Mouse (Mus musculus) MEL (cell line): Measurements from ENCODE around the gene Spef2. TPM values are rescaled to one million over a fixed set of nuclear protein-coding genes. Genes with fewer than 3 reads are reported as not detected.

Experiments
- DNase-seq: peaks from one replicate; pipeline ENCODE4 v3.0.0; 2011; ENCODE audit warnings: low read depth, low spot score
- H3K27ac ChIP-seq: 2 replicates; pipeline ENCODE4 v1.5.1; 2012; ENCODE audit warnings: low read depth, mild to moderate bottlenecking, control low read depth, low read length, moderate library complexity; ENCODE audit not compliant: control insufficient read depth
- H3K27me3 ChIP-seq, 2 experiments: fragments of 150-350 bp in 1 of 2; sonication (generic) in 1 of 2; 2 replicates each; pipeline ENCODE4 v1.6.1; 2012; ENCODE audit warnings: low read length in 2 of 2, mild to moderate bottlenecking in 2 of 2, improper control_type of control experiment in 1 of 2, moderate library complexity in 1 of 2; ENCODE audit not compliant: insufficient read depth in 2 of 2, control insufficient read depth in 1 of 2
- H3K36me3 ChIP-seq, 2 experiments: 2 replicates each; pipeline ENCODE4 v1.6.1; 2012 to 2014; ENCODE audit warnings: low read length in 2 of 2, improper control_type of control experiment in 1 of 2, inconsistent platforms in 1 of 2, mild to moderate bottlenecking in 1 of 2; ENCODE audit not compliant: insufficient read depth in 2 of 2, control insufficient read depth in 1 of 2
- H3K4me1 ChIP-seq, 2 experiments: fragments of 150-350 bp in 1 of 2; sonication (generic) in 1 of 2; 2 replicates each; pipeline ENCODE4 v1.6.1; 2012; ENCODE audit warnings: low read length in 2 of 2, improper control_type of control experiment in 1 of 2, mild to moderate bottlenecking in 1 of 2; ENCODE audit not compliant: insufficient read depth in 2 of 2, control insufficient read depth in 1 of 2
- H3K4me3 ChIP-seq, 2 experiments: fragments of 150-350 bp in 1 of 2; sonication (generic) in 1 of 2; 2 replicates each; pipeline ENCODE4 v1.5.1; 2012; ENCODE audit warnings: low read depth in 2 of 2, low read length in 2 of 2, mild to moderate bottlenecking in 2 of 2, moderate library complexity in 2 of 2, control low read depth in 1 of 2, improper control_type of control experiment in 1 of 2; ENCODE audit not compliant: control insufficient read depth in 1 of 2, insufficient read depth in 1 of 2
- H3K79me2 ChIP-seq: 2 replicates; pipeline ENCODE4 v1.6.1; 2012; ENCODE audit warnings: mild to moderate bottlenecking, low read length, moderate library complexity; ENCODE audit not compliant: control insufficient read depth, poor library complexity, insufficient read depth
- H3K9ac ChIP-seq: 2 replicates; pipeline ENCODE4 v1.6.1; 2012; ENCODE audit warnings: low read depth, mild to moderate bottlenecking, control low read depth, low read length, moderate library complexity; ENCODE audit not compliant: control insufficient read depth, poor library complexity, severe bottlenecking
- H3K9me3 ChIP-seq: fragments of 150-350 bp; sonication (generic); replicated peaks from 2 replicates; pipeline ENCODE4 v1.6.1; 2012; ENCODE audit warnings: mild to moderate bottlenecking, low read length, improper control_type of control experiment, moderate library complexity; ENCODE audit not compliant: insufficient read depth
- BHLHE40 ChIP-seq: IDR thresholded peaks from 2 replicates; pipeline ENCODE4 v1.6.1; 2012; ENCODE audit warnings: low read depth, mild to moderate bottlenecking, inconsistent platforms, low read length, improper control_type of control experiment, borderline replicate concordance
- CTCF ChIP-seq, 3 experiments: IDR thresholded peaks in 2 of 3; conservative IDR thresholded peaks in 1 of 3; 2 replicates each; pipeline ENCODE4 v1.5.1; 2011 to 2012; ENCODE audit warnings: low read length in 3 of 3, low read depth in 2 of 3, mild to moderate bottlenecking in 2 of 3, improper control_type of control experiment in 1 of 3, inconsistent platforms in 1 of 3, mixed read lengths in 1 of 3, moderate library complexity in 1 of 3; ENCODE audit not compliant: control insufficient read depth in 1 of 3, insufficient read depth in 1 of 3, poor library complexity in 1 of 3, severe bottlenecking in 1 of 3
- ELF1 ChIP-seq: IDR thresholded peaks from 2 replicates; pipeline ENCODE4 v1.6.1; 2014; ENCODE audit warnings: low read depth, mild to moderate bottlenecking, inconsistent platforms, low read length, improper control_type of control experiment, moderate library complexity
- EP300 ChIP-seq, 2 experiments: IDR thresholded peaks; 2 replicates each; pipeline ENCODE4 v1.6.1; 2011; ENCODE audit warnings: improper control_type of control experiment in 2 of 2, low read length in 2 of 2, low read depth in 1 of 2, mild to moderate bottlenecking in 1 of 2
- GABPA ChIP-seq: IDR thresholded peaks from 2 replicates; pipeline ENCODE4 v1.6.1; 2012; ENCODE audit warnings: low read depth, mild to moderate bottlenecking, inconsistent platforms, low read length, improper control_type of control experiment, moderate library complexity
- MAFK ChIP-seq: IDR thresholded peaks from 2 replicates; pipeline ENCODE4 v1.6.1; 2011; ENCODE audit warnings: low read depth, mild to moderate bottlenecking, low read length, improper control_type of control experiment, borderline replicate concordance
- MXI1 ChIP-seq: IDR thresholded peaks from 2 replicates; pipeline ENCODE4 v1.6.1; 2011; ENCODE audit warnings: mild to moderate bottlenecking, low read depth, low read length, improper control_type of control experiment
- POLR2A ChIP-seq, 2 experiments: IDR thresholded peaks; 2 replicates each; pipeline ENCODE4 v1.6.1; 2011 to 2012; ENCODE audit warnings: low read length in 2 of 2, mild to moderate bottlenecking in 2 of 2, control low read depth in 1 of 2, improper control_type of control experiment in 1 of 2, low read depth in 1 of 2, moderate library complexity in 1 of 2; ENCODE audit not compliant: control insufficient read depth in 1 of 2, insufficient read depth in 1 of 2, poor library complexity in 1 of 2
- RCOR1 ChIP-seq: IDR thresholded peaks from 2 replicates; pipeline ENCODE4 v1.6.1; 2012; ENCODE audit warnings: low read depth, mild to moderate bottlenecking, inconsistent platforms, low read length, improper control_type of control experiment
- SIN3A ChIP-seq: IDR thresholded peaks from 2 replicates; pipeline ENCODE4 v1.6.1; 2012; ENCODE audit warnings: low read length, improper control_type of control experiment, inconsistent platforms
- TAL1 ChIP-seq: IDR thresholded peaks from 2 replicates; pipeline ENCODE4 v1.6.1; 2012; ENCODE audit warnings: mild to moderate bottlenecking, inconsistent platforms, low read length, moderate library complexity, mixed read lengths
- TBP ChIP-seq: IDR thresholded peaks from 2 replicates; pipeline ENCODE4 v1.8.0; 2011; ENCODE audit warnings: low read depth, low read length, improper control_type of control experiment
- UBTF ChIP-seq: IDR thresholded peaks from 2 replicates; pipeline ENCODE4 v1.6.1; 2012; ENCODE audit warnings: low read depth, mild to moderate bottlenecking, inconsistent platforms, low read length, improper control_type of control experiment, moderate library complexity, borderline replicate concordance; ENCODE audit not compliant: insufficient read depth
- ZKSCAN1 ChIP-seq: IDR thresholded peaks from 2 replicates; pipeline ENCODE4 v1.6.1; 2012; ENCODE audit warnings: low read depth, mild to moderate bottlenecking, inconsistent platforms, low read length, improper control_type of control experiment, moderate library complexity
- polyA plus RNA-seq, 2 experiments: library from polyadenylated mRNA; stranded (reverse) in 1 of 2; unstranded in 1 of 2; fragments of >175 nt in 1 of 2; fragments of >200 nt in 1 of 2; gene quantifications; 2 replicates each; pipeline versions ENCODE4 v1.2.1 to v1.2.4; 2012; ENCODE audit warnings: low replicate concordance in 2 of 2, low read depth in 1 of 2; ENCODE audit not compliant: insufficient read length in 2 of 2, insufficient read depth in 1 of 2, missing spikeins in 1 of 2
- total RNA-seq: library from RNA; depleted of rRNA; stranded (reverse); fragments of 300-350 nt; gene quantifications from 2 replicates; pipeline ENCODE4 v1.2.3, GENCODE M21; 2012; rRNA removed

Spef2 gene
- total and polyA plus RNA-seq, 3 experiments, result 0.08 TPM; not detected in 2

- Histone ChIP-seq H3K36me3 (no peaks in the 10 kb centered on the region), H3K9me3 (no peaks in the 10 kb centered on the region), H3K27ac (no peak overlapping the region), H3K4me3 (no peak overlapping the region), H3K4me1 (no peaks in the 10 kb centered on the region), H3K9ac (no peak overlapping the region), H3K27me3 (peaks cover 0 to 1% of the 10 kb centered on the region in 2 experiments; a peak in 3 of 4 replicates), H3K79me2 (no peaks in the 10 kb centered on the region)
- no peak for TF ChIP-seq MXI1
- TF ChIP-seq BHLHE40, result no peak
- TF ChIP-seq MAFK, result no peak
- TF ChIP-seq EP300 (IDR thresholded peaks at IDR 0.05; ENCODE audit: low read depth in 1 of 2, low read length in 2 of 2), result no peak
- TF ChIP-seq TBP, result no peak
- TF ChIP-seq RCOR1, result no peak
- TF ChIP-seq ELF1, result no peak
- TF ChIP-seq TAL1, result no peak
- no peak for TF ChIP-seq GABPA
- no peak for TF ChIP-seq ZKSCAN1
- TF ChIP-seq SIN3A, result no peak
- no peak for TF ChIP-seq CTCF (IDR thresholded peaks at IDR 0.05 in 2 of 3, conservative IDR thresholded peaks at IDR 0.05 in 1 of 3; ENCODE audit: control insufficient read depth in 1 of 3, insufficient read depth in 1 of 3, low read depth in 2 of 3, low read length in 3 of 3, poor library complexity in 1 of 3, severe bottlenecking in 1 of 3)
- no peak for TF ChIP-seq UBTF
- TF ChIP-seq POLR2A (IDR thresholded peaks at IDR 0.05; ENCODE audit: control insufficient read depth in 1 of 2, insufficient read depth in 1 of 2, low read depth in 1 of 2, low read length in 2 of 2, poor library complexity in 1 of 2), result no peak
- peak; percentile 49 for DNase-seq
These were observed 219.0 kb downstream of the Spef2 start for GRCm38 (mm10) chr15:9529646-9530045.

Other genes starting within 250 kb of the Spef2 start
- not detected in 2 replicates for gene Il7r, start 218.7 kb downstream of the Spef2 start, total RNA-seq
- not detected for gene Il7r, start 218.7 kb downstream of the Spef2 start, polyA plus RNA-seq